Mouse (Mus musculus) testis, adult 2 months (tissue): ENCODE results near the gene Taf3. TPM values are rescaled to one million over a fixed set of nuclear protein-coding genes. Genes with fewer than 3 reads are reported as not detected.

Experiments used
- H3K27ac ChIP-seq: fragments of 200-500 bp; 2 replicates; pipeline ENCODE4 v1.5.1; 2012; ENCODE audit warnings: low read depth, low read length; ENCODE audit not compliant: control insufficient read depth, insufficient read depth
- H3K27me3 ChIP-seq: fragments of 200-500 bp; 2 replicates; pipeline ENCODE4 v1.6.1; 2012; ENCODE audit warnings: mild to moderate bottlenecking, low read length, moderate library complexity; ENCODE audit not compliant: control insufficient read depth, insufficient read depth
- H3K36me3 ChIP-seq: fragments of 200-500 bp; 2 replicates; pipeline ENCODE4 v1.6.1; 2012; ENCODE audit warnings: mild to moderate bottlenecking, low read length; ENCODE audit not compliant: control insufficient read depth, insufficient read depth
- H3K4me1 ChIP-seq: fragments of 200-500 bp; 2 replicates; pipeline ENCODE4 v1.6.1; 2012; ENCODE audit warnings: low read length; ENCODE audit not compliant: control insufficient read depth, insufficient read depth
- H3K4me3 ChIP-seq: fragments of 200-500 bp; 2 replicates; pipeline ENCODE4 v1.5.1; 2012; ENCODE audit warnings: low read depth, mild to moderate bottlenecking, low read length, moderate library complexity, mixed read lengths; ENCODE audit not compliant: control insufficient read depth
- CTCF ChIP-seq: fragments of 200-500 bp; IDR thresholded peaks from 2 replicates; pipeline ENCODE4 v1.5.1; 2012; ENCODE audit warnings: low read depth, mild to moderate bottlenecking, inconsistent platforms, low read length, moderate library complexity; ENCODE audit not compliant: control insufficient read depth, insufficient read depth, insufficient replicate concordance
- POLR2A ChIP-seq: fragments of 200-500 bp; IDR thresholded peaks from 2 replicates; pipeline ENCODE4 v1.6.1; 2012; ENCODE audit warnings: low read depth, mild to moderate bottlenecking, inconsistent platforms, low read length, moderate library complexity; ENCODE audit not compliant: control insufficient read depth
- polyA plus RNA-seq: library from polyadenylated mRNA; depleted of rRNA; stranded (reverse); fragments of >200 nt; gene quantifications from 2 replicates; pipeline ENCODE4 v1.2.3, GENCODE M21; 2012

Taf3 gene
- polyA plus RNA-seq, 1 experiment, result 9.1 TPM

- Histone ChIP-seq H3K4me1 (no peaks in the 10 kb centered on the region; the same call in none of the 2 replicates), H3K36me3 (no peaks in the 10 kb centered on the region), H3K27ac (peak overlapping the region; percentile 19), H3K4me3 (peak overlapping the region; percentile 96), H3K27me3 (no peaks in the 10 kb centered on the region)
- TF ChIP-seq CTCF (no peak), POLR2A (no peak)
Observed at GRCm38 (mm10) chr2:10047758-10048436, 499 bp downstream of the Taf3 start.

- peaks cover under 1% of the 10 kb centered on the region; the same call in 1 of the 2 replicates for H3K36me3 ChIP-seq
- TF ChIP-seq POLR2A, result no peak
- TF ChIP-seq CTCF, result no peak
- H3K27ac ChIP-seq, result no peak overlapping the region
- H3K4me3 ChIP-seq, result no peak overlapping the region
- no peaks in the 10 kb centered on the region for H3K4me1 ChIP-seq
- H3K27me3 ChIP-seq, result no peaks in the 10 kb centered on the region
Observed at GRCm38 (mm10) chr2:10034976-10035375, 13.4 kb downstream of the Taf3 start.

GRCm38 (mm10) chr2:10033684-10034083, 14.7 kb downstream of the Taf3 start:
- Histone ChIP-seq H3K4me3 (no peak overlapping the region), H3K27me3 (no peaks in the 10 kb centered on the region), H3K36me3 (no peaks in the 10 kb centered on the region), H3K27ac (no peak overlapping the region), H3K4me1 (no peaks in the 10 kb centered on the region)
- TF ChIP-seq POLR2A, result no peak
- TF ChIP-seq CTCF, result no peak

DNA sequence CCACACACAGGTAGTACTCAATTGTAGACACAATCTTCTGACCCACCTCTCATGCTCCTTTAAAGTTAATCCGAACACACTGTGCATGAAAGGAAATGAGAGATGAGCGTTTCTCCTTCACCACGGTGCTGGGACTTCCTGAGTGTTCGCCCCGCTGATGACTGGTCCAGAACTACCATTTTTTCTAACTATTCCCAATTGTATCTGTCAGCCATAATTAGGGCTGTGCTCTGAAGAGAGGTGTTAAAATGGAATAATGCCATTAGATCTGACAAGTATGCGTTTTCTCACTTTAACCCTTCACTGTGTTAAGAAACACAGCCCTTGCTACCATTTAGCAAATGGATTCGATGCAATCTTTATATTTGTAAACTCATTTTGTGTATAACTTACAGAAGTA, 18.6 kb downstream of the Taf3 start:
- Histone ChIP-seq H3K4me3 (no peak overlapping the region), H3K4me1 (no peaks in the 10 kb centered on the region), H3K27me3 (no peaks in the 10 kb centered on the region), H3K27ac (no peak overlapping the region), H3K36me3 (no peaks in the 10 kb centered on the region)
- TF ChIP-seq POLR2A (no peak), CTCF (no peak)

DNA sequence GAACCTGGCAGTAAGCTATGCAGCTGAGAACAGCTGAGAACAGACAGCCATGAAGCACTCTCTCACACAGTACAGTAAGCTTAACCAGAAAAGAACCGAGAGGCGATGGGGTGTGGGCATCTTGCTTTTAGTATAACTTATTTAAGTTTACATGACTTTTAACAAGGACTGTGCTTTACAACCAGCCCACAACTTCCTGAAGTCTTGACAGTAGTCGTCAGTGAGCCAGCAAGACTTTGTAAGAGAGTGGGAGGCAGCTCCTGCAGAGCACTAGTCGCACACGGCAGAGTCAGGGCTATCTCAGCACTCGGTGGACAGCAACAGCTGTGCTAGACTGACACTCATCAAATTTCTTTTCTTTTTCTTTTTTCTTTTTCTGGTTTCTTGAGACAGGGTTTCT, 24.1 kb downstream of the Taf3 start:
- no peaks in the 10 kb centered on the region for H3K4me1 ChIP-seq
- no peak overlapping the region for H3K27ac ChIP-seq
- H3K36me3 ChIP-seq, result no peaks in the 10 kb centered on the region
- TF ChIP-seq POLR2A, result no peak
- TF ChIP-seq CTCF, result no peak
- H3K27me3 ChIP-seq, result no peaks in the 10 kb centered on the region
- H3K4me3 ChIP-seq, result no peak overlapping the region

DNA sequence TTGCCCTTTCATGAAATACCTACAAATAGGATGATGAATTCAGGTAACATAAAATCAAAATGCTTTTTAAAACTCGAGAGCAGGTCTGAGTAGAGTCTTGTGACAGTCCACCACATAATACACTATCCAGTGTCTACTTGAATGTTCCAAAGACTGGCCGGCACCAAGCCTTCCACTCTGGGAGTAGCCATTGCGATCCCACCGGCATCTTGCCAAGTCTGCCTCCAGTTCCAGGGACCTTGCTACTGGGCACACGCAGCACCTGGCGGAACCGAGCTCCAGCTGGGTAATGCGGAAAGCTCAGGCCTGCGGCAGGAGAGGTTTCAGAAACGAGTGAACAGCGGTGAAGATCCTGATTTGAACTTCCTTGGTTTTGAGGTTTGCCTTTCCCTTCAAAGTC, 27.1 kb downstream of the Taf3 start:
- Histone ChIP-seq H3K4me1 (no peaks in the 10 kb centered on the region; the same call in 1 of the 2 replicates), H3K27ac (no peak overlapping the region), H3K27me3 (no peaks in the 10 kb centered on the region), H3K36me3 (no peaks in the 10 kb centered on the region), H3K4me3 (no peak overlapping the region)
- no peak for TF ChIP-seq POLR2A

DNA sequence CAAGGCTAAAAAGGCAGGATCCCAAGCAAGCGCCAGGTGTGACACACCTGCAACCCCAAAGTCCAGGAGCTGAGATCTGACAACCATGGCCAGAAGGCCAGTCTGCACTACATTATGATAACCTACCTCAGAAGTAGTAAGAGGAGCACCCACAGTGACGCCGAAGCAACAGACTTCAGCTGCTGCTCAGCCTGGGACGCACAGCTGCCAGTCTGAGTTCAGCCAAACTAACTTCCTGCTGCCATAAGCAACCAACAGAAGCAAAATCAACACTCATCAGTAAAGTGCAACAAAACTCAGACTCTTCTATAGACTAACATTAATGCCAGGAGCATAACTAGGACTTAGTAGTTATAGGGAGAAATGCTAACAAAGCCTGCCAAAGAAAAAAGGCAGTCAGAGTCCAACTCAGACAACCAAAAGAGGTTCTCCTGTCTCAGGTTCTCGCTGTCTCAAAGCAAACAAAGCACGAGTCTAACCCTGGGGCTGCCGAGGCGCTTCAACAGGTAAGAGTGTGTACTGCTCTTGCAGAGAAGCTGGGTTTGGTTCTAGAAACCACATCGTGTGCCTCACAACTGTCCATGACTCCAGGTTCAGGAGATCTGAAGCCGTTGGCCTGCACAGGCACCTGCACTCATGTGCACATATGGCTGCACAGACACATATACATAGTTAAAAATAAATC, 33.3 kb downstream of the Taf3 start:
- TF ChIP-seq CTCF, result no peak
- TF ChIP-seq POLR2A, result no peak
- Histone ChIP-seq H3K4me3 (no peak overlapping the region), H3K4me1 (no peaks in the 10 kb centered on the region; the same call in 1 of the 2 replicates), H3K27me3 (no peaks in the 10 kb centered on the region), H3K27ac (no peak overlapping the region), H3K36me3 (no peaks in the 10 kb centered on the region)
